Mouse (Mus musculus): ENCODE results near the gene Mob3a. TPM values are rescaled to one million over a fixed set of nuclear protein-coding genes. Genes with fewer than 3 reads are reported as not detected.
A peak's percentile ranks its signal among the peaks of the same experiment; 100 is the strongest.

Mob3a gene
- 10 to 100 TPM in 1 of 2 experiments, 1 to 10 TPM in 1; 8.6 to 13.1 TPM for total RNA-seq (2021)
- long read RNA-seq, experiment 1, transcript Mob3a-201 (4 exons, 2,682 nt), result major isoform, 19 of 24 reads
- long read RNA-seq, experiment 1, partial matches to known transcripts, result 0 of 24 reads
- long read RNA-seq, experiment 1, other reads (novel, unspliced or antisense), result 5 of 24 reads
- long read RNA-seq, experiment 2, transcript Mob3a-201 (4 exons, 2,682 nt), result major isoform, 13 of 15 reads
- long read RNA-seq, experiment 2, partial matches to known transcripts, result 0 of 15 reads
- long read RNA-seq, experiment 2, other reads (novel, unspliced or antisense), result 2 of 15 reads

DNA sequence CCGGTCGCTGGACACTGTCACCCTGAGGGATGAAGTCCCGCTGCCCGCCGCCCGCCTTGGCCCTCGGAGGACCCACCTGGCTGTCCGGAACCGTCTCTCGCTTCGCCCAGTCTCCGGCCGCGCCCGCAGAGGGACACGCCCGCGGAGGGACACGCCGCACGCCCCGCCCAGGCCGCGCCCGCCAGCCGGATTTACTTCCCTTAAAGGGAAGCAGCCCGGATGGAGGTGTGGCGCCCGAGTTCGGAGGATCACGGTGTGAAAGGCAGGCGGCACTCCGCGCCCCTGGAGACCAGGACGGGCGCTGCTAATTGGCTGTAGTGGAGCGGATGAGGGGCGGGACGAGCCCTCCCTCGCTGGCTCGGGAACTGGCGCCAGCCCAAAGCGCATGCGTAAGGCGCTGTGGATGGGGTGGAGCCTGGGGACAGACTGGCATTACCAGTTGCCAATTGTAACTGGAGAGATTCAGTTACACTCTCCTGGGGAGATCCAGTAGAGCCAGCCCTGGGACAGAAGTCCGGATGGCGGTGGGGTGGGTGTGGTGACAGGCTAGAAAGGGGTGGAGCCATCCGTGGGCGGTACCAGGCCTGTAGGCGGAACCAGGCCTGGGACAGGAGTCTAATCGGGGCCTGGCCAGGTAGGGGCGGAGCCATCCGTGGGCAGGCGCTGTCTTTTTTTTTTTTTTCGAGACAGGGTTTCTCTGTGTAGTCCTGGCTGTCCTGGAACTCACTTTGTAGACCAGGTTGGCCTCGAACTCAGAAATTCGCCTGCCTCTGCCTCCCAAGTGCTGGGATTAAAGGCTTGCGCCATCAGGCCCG is at the start of gene Mob3a, which contains the start of gene Izumo4:
Gene Mob3a (minus strand): TSS at position 257 of the 815 bp plus-strand sequence.
Gene Izumo4 (plus strand): TSS at position 464 of the 815 bp plus-strand sequence.
- peak; percentile 98 for DNase-seq

DNA sequence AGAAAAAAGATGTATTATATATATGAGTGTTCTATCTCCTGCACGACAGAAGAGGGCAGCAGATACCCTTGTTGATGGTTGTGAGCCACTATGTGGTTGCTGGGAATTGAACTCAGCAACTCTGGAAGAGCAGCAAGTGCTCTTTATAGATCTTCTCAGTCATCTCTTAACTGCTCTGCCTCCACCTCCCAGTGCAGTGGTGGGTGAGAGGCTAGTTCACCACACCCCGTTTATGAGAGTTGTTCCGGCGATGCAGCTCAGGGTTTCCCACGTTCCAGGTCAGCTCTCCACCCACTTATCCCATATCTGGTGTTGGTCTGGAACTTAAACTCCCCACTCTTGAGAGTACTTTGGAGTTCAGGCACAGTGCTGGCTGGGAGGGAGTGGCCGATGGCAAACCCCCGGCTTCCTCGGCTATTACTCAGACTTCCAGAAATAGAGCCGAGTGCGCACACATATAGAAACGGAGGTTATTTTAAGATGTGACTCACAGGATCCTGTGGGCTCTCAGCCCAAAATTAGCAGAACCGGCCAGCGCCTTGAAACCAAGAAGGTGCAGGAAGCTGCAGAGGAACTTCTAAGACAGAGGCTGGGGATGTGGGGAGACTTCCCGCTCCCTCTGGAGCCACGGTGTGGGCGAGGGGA is 49.5 kb upstream of the Mob3a start:
- peak; percentile 56 for DNase-seq

DNA sequence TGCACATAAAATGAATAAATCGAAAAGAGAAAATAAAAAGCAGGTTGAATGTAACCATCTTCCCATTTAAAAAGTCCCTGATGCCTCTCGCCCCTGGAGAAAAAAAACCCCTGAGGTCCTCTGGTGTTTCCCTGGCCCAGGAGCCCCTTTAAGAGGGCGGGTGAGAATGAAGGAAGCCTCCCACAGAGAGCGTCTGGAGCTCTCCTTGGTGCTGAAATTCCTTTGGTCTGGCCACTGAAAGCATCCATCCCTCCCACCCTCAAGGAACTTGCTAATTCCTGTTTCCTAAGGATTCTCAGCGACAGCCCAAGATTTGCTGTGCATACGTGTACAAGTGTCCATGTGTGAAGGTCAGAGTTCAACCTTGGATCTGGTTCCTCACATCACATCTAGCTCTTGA is 46.8 kb upstream of the Mob3a start:
- peak; percentile 63 for DNase-seq

DNA sequence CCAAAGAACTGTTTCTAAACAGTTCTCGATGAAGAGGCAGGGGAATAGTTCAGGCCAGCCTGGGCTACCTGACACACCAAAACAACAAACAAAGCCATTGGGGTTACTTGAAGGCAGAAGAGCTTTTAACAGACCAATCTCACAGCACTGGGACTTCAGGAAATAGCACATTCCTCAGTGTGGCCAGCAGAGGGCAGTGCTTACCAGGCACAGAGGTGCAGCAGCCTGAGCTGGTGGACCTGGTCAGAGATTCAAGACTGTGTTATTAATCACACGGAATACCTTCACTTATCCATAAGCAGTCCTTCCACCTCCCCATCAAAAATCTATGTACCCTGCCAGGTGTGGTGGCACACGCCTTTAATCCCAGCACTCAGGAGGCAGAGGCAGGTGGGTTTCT is 45.6 kb upstream of the Mob3a start:
- DNase-seq, result peak; percentile 81

DNA sequence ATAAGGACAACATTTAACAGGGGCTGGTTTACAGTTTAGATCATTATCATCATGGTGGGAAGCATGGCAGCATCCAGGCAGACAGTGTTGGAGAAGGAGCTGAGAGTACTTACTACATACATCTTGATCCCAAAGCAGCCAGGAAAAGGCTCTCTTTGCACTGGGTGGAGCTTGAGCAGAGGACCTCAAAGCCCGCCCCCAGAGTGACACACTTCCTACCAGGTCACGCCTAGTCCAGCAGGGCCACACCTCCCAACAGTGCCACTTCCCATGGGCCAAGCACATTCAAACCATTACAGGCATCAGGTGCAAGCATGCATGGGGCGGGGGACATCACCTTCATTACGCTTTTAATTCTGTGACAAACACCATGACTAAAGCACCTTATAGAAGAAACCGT is 42.5 kb upstream of the Mob3a start:
- peak; percentile 43 for DNase-seq

DNA sequence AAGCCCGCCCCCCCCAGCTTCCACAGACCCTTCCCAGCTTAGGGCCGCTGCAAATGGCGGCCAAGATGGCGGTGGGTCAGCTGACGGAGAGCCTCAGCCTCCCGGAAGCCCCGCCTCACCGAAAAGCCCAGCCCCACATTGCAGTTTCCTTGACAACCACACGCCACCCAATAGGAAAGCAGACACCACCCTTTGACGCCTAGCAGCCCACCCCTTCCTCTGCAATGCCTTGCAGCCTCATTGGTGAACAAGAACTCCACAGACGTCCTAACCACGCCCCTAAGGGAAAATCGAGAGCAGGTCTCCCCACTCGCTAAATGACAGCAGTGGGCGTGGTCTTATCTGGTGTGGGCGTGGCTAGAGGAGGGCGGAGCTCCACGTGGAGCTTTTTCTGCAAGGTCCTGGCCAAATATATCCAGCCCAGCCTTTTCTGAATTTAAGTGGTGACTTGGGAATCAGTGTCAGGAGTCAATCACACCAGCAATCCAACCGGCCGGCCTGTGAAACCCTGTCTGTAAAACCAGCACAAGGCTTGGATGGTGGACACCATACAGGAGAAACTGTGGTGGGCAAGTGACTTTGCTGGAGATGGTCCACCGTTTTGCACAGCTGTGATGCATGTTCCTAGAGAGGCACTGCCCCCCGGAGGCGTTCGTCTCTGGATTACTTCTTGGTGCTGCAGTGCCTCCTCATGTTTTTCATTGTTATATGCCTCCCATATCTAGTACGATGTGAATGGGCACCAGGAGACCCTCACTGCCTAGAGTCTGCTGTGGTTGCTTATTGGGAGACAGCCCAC is 40.6 kb upstream of the Mob3a start, which contains the start of gene Ap3d1:
Gene Ap3d1 (minus strand): TSS at position 85 of the 799 bp plus-strand sequence.
- DNase-seq, result peak; percentile 97

DNA sequence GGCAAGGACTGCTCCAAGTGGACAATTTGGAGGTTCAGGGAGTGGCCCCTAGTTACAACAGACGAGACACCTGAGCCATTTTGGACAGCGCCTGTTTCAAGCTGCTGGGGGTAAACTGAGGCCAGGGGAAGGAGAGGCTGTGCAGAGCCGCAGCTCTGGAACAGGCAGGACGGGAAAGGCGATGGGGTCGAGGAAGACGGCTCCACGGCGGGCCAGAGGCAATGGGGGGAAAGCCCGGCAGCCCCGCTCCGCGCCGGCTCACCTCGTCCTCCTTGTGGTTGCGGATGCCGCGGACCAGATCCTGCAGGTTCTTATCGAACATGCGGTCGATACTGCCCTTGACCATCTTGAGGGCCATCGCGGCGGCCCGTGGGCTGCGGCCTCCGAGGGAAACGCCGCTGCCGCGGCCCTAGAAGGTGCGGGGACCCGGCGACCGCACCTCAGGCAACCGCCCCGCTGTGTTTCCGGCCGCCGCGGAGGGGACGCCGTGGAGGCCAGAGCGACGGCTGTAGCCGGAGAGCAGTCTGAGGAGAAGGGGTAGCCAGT is 39.9 kb upstream of the Mob3a start:
- DNase-seq, result peak; percentile 32

DNA sequence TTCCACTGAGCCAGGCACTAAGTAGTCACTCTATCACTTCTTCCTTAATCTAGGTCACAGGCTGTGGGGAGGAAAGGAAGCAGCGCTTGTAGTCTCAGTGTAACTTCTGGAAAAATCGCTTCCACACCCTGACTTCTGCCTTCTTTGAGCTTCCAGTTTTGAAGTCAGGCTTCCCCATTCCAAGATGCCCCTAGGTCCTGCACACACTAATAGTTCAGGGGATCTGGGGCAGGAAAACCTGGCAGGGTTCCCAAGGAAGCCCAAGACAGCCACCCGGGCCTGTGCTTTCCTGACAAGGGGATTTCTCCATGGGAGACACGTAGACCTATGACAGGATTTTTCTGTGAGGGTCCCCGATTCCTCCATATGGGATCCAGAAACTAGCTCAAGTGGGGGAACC is 39.4 kb upstream of the Mob3a start:
- no peak for DNase-seq

DNA sequence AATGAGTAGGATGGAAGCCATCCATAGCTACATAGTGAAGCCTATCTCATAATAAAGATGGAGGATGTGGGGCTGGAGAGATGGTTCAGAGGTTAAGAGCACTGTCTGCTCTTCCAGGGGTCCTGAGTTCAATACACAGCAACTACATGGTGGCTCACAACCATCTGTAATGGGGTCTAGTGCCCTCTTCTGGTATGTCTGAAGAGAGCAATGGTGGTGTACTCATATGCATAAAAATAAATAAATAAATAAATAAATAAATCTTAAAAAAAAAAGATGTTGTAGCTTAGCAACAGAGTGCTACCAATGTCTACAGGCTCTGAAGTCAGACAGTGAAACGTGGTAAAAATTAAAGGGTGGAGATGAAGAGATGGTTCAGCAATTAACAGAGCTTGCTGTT is 36.9 kb upstream of the Mob3a start:
- DNase-seq, result no peak

DNA sequence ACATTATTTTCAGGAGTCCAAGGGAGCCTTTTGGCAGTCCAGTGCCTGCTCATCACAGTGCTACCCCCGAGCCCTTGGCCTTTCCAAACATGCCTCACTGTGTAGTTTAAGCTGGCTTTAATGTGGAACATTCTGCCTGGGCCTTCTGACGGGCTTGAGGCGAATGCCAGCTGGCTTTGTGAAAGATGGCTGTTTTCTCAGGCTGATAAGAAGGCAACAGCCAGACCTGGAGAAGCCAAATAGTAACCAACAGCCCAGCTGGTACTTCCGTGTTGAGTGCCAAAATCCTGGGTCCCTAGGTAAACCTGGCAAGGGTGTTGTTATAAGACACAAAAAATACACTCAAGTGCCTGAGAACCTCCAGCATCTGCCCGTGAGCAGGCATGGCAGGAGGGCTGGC is 35.0 kb upstream of the Mob3a start:
- DNase-seq, result no peak

DNA sequence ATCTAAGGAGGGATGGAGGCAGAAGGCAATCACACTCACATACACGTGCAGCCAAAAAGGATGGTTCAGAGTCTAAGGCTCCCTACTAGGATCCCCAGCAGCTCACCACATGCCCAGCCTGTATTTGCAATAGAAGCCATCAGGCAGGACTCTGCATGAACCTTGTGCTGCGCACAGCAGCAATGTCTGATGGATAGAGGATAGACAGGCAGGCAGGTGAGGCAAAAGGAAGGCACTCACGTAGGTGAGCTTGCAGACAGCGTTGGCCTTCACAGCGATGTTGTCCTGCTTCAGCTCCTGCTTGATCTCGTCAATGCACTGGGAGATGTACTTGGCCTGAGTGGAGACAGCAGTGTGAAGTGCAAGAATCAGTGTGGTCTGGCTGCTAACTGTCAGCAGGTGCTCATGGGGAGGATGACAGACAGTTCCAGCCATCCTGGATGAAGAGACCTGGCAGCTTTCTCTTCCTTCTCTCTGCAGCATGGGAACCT is 30.9 kb upstream of the Mob3a start:
- no peak for DNase-seq

DNA sequence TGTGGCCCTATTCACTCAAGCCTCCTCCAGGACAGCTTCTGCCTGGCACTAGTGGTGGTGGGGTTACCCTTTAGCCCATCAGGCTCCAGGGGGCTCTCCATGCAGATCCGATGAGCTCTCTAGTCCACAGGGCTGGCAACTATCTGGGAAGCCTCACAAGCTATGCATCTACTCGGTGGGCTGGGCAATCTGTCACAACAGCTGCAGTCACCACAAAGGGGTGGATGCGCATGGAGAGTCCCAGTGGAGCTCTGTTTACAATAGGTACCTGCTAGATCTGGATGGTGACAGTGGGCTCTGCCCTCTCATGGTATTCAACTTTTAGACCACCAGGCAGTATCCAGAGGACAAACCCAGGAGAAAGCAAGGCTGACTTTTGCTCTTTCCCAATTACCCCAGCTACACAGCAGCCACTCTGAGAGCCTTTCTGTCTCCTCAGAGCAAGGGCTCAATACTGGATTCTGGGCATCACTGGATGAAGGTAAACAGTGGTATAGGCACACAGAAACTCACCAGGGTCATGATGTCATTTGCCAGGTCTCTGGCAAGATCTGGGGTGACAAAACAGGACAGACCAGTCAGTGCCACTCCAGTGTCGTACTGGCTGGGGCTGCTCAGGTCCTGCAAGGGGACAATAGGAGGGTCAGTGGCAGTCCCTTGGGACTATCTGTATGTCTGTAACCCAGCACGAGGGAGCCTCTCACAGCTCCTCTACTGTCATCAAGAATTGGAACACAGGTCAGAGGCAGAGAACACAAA is 25.8 kb upstream of the Mob3a start:
- no peak for DNase-seq

DNA sequence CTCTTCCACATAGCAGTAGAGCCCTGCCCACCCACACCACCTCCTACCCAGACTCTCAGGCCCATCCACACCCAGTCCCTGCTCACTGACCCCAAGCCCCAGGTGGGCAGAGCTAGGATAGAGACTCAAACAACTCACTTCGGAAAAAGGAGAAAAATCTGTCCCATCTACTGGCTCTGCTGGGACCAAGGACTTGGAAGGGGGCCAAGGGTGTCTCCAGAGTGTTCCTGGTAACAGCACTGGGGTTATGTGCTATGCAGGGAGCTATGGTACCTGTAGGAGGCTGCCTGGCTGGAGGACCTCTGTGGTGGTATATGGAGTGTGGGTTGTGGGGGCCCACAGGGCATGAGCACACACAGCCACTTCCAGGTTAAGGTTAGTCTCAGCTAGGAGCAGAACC is 15.5 kb upstream of the Mob3a start:
- no peak for DNase-seq

DNA sequence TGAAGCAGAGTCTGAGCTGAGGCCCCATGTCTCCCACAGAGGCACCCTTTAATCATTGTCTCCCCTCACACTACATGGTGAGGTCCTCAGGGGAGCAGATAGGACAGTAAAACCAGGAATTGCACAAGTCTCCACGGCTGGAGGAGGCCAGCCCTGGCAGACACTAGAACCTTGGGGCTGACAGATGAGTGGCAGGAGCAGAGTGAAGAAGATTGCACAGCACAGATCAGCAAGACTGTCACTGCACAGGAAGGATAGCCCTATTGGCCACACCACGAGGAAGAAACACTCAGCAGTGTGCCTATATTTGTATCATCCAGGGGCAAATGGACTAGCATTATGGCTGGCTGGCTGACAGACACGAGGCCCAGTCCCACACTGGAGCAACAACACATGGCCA is 9.1 kb upstream of the Mob3a start:
- no peak for DNase-seq

DNA sequence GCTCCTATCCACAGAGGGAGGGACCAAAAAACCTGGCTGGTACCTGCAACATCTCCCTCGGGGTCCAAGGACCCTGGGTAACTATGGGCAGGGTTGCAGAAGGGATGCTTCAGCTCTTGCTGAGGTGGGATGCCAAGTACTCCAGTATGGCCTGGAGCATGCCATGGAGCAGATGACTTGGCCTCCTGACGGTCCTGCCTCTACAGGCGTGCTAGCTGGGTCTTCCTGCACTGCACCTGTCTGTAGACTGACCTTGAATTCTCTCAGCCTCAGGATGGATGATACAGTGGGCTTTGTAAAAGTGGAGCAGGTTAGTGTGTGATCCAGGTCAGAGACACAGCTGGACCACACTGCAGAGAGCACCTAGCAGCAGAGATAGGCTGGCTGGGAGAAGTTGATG is 3.7 kb upstream of the Mob3a start:
- no peak for DNase-seq

DNA sequence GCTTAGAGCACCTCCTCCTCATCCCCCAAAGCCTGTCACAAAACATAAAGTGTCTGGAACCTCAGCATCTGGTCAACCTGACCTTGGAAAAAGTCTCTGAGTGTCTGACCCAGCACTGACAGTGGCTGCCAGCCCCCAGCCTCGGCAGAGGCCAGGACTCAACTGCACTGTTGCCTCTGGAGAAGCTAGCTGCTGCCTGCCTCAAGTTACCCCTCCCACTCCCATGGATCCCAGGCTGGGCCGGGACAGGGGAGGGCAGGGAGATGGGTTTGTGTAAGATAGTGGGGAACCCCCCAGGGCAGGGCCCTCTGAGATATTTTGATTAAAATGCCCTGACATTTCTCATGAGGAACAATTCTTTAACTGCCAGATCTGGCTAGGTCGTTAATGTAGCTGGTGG is 3.3 kb upstream of the Mob3a start:
- no peak for DNase-seq

DNA sequence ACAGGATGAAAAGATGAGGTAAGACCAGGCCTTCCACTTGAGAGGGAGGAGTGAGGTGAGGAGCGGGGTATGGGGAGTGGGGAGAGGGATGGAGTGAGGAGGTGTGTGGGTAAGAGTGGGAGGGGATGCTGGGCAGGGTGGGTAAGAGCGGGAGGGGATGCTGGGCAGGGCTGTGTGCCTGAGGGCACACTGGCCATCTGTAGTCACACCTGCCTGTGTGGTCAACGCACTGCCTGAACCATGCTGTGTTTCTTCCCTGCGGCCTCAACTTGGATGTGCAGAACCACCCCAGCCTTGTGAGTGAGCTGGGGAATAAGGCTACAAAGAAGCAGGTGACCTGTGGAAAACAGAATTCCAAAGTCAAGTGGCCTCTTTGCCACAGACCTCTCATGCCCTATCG is 2.6 kb upstream of the Mob3a start:
- DNase-seq, result no peak

DNA sequence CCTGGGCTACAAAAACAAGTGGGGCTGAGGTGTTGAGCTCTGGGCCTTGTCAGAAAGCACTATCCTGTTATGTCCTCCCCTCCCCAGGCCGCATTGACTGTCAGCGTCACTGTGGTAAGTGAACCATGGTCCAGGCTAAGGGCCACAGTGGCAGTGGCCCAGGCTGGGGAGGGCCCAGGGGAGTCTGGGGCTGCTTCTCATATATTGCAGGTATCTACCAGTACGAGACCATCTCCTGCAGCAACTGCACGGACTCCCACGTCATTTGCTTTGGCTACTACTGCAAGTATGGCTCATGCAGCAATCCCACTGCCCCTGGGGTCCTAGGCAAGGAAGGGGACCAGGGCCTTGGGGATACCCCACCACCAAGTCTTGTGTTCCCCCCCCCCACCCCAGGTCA is 1.9 kb upstream of the Mob3a start:
- DNase-seq, result no peak

DNA sequence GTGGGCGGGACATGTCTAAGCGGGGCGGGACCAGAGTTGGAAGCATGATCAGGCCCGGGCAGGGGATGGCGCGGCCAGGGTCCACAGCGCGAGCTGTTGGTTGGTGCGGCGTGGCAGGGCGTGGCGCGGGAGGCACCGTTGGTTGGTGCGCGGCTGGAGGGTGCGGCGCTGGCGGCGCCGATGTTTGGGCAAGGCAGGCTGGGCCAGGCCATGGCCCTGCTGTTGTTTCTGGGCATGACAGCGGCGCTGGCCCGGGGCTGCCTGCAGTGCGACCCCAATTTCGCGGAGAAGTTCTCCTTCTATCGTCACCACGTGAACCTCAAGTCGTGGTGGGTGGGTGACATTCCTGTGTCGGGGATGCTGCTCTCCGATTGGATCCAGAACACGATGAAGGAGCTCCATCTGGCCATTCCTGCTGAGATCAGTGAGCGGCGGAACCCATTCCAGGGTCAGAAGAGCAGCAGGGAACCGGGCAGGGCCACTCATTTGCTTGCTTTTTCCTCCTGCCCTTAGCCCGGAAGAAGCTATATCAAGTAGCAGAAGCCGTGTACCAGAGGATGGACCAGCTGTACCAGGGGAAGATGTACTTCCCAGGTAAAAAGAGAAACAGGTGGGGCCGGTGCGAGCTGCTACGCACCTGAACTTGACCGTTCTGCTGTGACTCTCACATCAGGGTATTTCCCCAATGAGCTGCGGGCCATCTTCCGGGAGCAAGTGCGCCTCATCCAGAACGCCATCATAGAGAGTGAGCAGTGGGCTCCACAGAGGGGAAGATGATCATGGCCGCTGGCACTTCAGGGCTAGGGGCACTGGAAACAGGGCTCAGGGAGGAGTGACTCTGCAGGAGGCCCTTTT is 986 bp upstream of the Mob3a start:
- DNase-seq, result peak; percentile 92

DNA sequence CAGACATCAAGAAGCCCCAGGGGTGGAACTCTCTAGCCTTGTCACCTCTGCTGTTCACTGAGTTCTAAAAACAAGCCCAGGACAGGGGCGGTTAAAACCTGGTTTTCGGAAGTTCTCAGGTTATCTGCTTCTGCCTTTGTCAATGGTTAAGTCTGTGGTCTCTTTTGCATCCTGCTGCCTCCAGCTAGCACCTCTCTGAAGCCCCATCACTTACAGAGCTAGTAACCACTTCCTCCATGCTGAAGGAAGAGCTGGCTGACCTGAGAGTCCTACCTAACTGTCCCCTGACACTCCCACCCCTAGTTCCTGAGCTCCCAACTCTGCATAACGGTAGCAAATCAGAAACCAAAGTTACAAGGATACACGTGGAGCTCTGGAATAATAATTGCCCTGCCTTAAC is 1.0 kb downstream of the Mob3a start:
- no peak for DNase-seq
